ENCODE assay signal across 16 mouse cellular contexts in the genomic region with DNA sequence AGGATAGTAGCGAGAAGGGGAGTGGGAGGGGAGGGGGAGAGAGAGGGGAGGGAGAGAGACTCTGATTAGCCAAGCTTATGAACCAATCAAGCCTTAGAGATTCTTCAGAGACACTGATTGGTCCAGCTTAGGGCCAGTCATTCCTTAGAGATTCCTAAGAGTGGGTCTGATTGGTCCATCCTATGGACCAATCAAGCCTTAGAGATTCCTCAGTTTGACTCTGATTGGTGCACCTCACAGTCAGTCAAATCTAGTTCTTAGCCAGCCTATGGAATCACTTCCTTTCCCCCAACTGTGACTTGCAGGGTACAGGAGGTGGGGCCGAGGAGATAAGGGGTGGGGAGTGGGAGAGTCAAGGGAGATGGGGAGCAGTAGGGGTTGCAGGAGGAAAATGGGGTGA.
"Had no signal": no experiment of that assay in that cellular context is flagged by ENCODE, and none has a peak within 500 bp of the region (broad histone marks: within the 10 kb centered on the region; RNA-seq: fewer than 3 reads in every experiment).

No protein-coding gene starts in this region.

- DNase-seq: lung, adult 18-20 months; lung, embryonic 14.5 days; lung, postnatal 10 days; lung, postnatal 4 days; midbrain, embryonic 14.5 days; right cerebral cortex, postnatal 14 days; thymus, adult 18-20 months; thymus, postnatal 14 days; thymus, postnatal 36 days had no signal

- H3K4me3 ChIP-seq: midbrain, embryonic 10.5 days; midbrain, embryonic 12.5 days; myocyte; neural tube, embryonic 13.5 days; neural tube, embryonic 15.5 days; stomach, embryonic 15.5 days had no signal

- H3K27ac ChIP-seq: midbrain, embryonic 10.5 days; midbrain, embryonic 12.5 days; neural tube, embryonic 13.5 days; neural tube, embryonic 15.5 days; stomach, embryonic 15.5 days; stomach, postnatal 0 days had no signal

- H3K36me3 ChIP-seq: midbrain, embryonic 10.5 days; midbrain, embryonic 12.5 days; neural tube, embryonic 13.5 days; neural tube, embryonic 15.5 days; stomach, embryonic 15.5 days had no signal

- H3K27me3 ChIP-seq: midbrain, embryonic 12.5 days; neural tube, embryonic 13.5 days; neural tube, embryonic 15.5 days; stomach, embryonic 15.5 days had no signal

- H3K4me1 ChIP-seq: midbrain, embryonic 10.5 days; midbrain, embryonic 12.5 days; neural tube, embryonic 13.5 days; stomach, embryonic 15.5 days had no signal
